Mouse (Mus musculus) liver, embryonic 18 days (tissue): ENCODE results near the gene Tacc2. TPM values are rescaled to one million over a fixed set of nuclear protein-coding genes. Genes with fewer than 3 reads are reported as not detected.

Experiments used
- polyA plus RNA-seq: library from polyadenylated mRNA; depleted of rRNA; stranded (reverse); fragments of >200 nt; gene quantifications from 2 replicates; pipeline ENCODE4 v1.2.3, GENCODE M21; 2012; rRNA removed

Tacc2 gene
- polyA plus RNA-seq: 4.0 and 4.6 TPM in 2 replicates

GRCm38 (mm10) chr7:130577388-130578003 is at the start of gene Tacc2:
Tacc2 (plus strand) TSS chr7:130577438.

GRCm38 (mm10) chr7:130572821-130573220 is 4.4 kb upstream of the Tacc2 start, which contains the start of gene Nsmce4a:
Nsmce4a (minus strand) TSS chr7:130573118.

GRCm38 (mm10) chr7:130773914-130774630 is 196.8 kb downstream of the Tacc2 start, which contains the start of gene Btbd16:
Btbd16 (plus strand) TSS chr7:130774069.

Other genes with a start within 250 kb of the Tacc2 start
- gene Ate1, start 57.1 kb upstream of the Tacc2 start, polyA plus RNA-seq: 3.8 and 4.4 TPM in 2 replicates
- gene Nsmce4a, start 4.3 kb upstream of the Tacc2 start, polyA plus RNA-seq: 37.6 and 37.7 TPM in 2 replicates
- 0.22 and 0.23 TPM in 2 replicates for gene Btbd16, start 196.6 kb downstream of the Tacc2 start, polyA plus RNA-seq